Mouse (Mus musculus): Measurements from ENCODE around the gene Gm20696.

DNA sequence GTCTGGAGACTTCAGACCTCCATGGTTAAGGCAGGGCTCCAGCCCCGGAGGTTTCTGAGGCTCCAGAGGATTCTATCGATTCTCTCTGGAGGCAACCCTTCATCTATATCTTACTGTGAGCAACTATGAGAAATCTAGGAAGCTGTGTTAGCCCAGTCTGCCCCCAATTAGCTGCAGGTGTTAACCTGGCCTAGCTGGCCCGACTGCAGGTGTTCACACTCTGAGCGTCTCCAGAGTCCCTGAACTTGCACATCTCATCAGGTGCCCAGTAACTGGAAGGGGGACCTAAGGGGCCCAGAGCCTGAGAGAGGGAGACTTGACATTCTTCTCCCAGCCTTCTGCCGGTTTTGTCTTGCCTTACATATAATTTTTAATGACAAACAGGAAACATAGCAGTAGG is 278.6 kb downstream of the Gm20696 start:
- TF ChIP-seq POLR2A (IDR thresholded peaks at IDR 0.05; ENCODE audit: borderline replicate concordance, extremely low read depth, insufficient read depth, insufficient read length, poor library complexity, severe bottlenecking) (no peak), CTCF (IDR thresholded peaks at IDR 0.05; ENCODE audit: borderline replicate concordance, extremely low read depth, insufficient read depth, insufficient read length) (no peak)

All from brain, embryonic 14.5 days (tissue).